Mouse (Mus musculus): Measurements from ENCODE around the gene Tnfaip8l1. TPM values are rescaled to one million over a fixed set of nuclear protein-coding genes. Genes with fewer than 3 reads are reported as not detected.

The Tnfaip8l1 gene
- total RNA-seq, 1 experiment from 2014 or later: 8.2 TPM

DNA sequence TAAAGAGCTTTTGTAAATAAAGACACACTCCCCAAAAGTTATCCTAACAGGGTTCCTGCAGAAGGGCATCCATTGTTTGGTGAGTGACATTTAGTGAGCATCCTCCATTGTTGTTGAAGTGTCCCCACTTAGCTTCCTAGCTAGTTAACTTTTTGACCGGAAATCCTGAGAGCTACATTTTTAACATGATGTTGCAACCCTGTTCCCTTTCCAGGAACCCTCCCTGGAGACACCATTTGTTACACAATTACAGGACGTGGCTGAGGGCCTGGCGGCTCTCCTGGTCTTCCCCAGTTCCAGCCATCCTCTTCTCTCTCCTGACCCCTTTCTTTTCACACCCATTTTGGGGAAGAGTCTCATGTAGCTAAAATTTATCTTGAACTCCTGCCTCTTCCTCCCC is 57.5 kb downstream of the Tnfaip8l1 start:
- DNase-seq: peak; percentile 72

Small RNA genes within 50 kb of the gene (microRNA-seq; reads per million reads assigned to microRNA genes)
- gene Gm44397: 0 reads per million in 2 experiments

Other genes with a start within 250 kb of the Tnfaip8l1 start
- 4.4 and 5.4 TPM in 2 replicates for gene Zfp119b, start 213.0 kb upstream of the Tnfaip8l1 start, total RNA-seq (2021)
- gene Ebi3, start 209.8 kb upstream of the Tnfaip8l1 start, total RNA-seq (2021): 1.2 and 1.6 TPM in 2 replicates
- 18.2 and 24.8 TPM in 2 replicates for gene Yju2, start 203.4 kb upstream of the Tnfaip8l1 start, total RNA-seq (2021)
- 1.2 and 3.7 TPM in 2 replicates for gene Shd, start 192.0 kb upstream of the Tnfaip8l1 start, total RNA-seq (2021)
- 1.6 and 2.9 TPM in 2 replicates for gene Fsd1, start 176.0 kb upstream of the Tnfaip8l1 start, total RNA-seq (2021)
- gene Stap2, start 156.9 kb upstream of the Tnfaip8l1 start, total RNA-seq (2021): 14.5 and 14.6 TPM in 2 replicates
- 86.1 and 91.1 TPM in 2 replicates for gene Mpnd, start 156.8 kb upstream of the Tnfaip8l1 start, total RNA-seq (2021)
- 46.2 and 53.7 TPM in 2 replicates for gene Sh3gl1, start 125.8 kb upstream of the Tnfaip8l1 start, total RNA-seq (2021)
- gene Chaf1a, start 122.0 kb upstream of the Tnfaip8l1 start, total RNA-seq (2021): 8.3 and 10.2 TPM in 2 replicates
- gene Ubxn6, start 87.4 kb upstream of the Tnfaip8l1 start, total RNA-seq (2021): 65.6 and 79.5 TPM in 2 replicates
- gene Hdgfl2, start 82.8 kb upstream of the Tnfaip8l1 start, total RNA-seq (2021): 52.5 and 60.1 TPM in 2 replicates
- 76.6 and 87.5 TPM in 2 replicates for gene Plin4, start 52.7 kb upstream of the Tnfaip8l1 start, total RNA-seq (2021)
- gene Plin5, start 44.9 kb upstream of the Tnfaip8l1 start, total RNA-seq (2021): 91.4 and 109 TPM in 2 replicates
- 58.3 and 63.2 TPM in 2 replicates for gene Lrg1, start 40.5 kb upstream of the Tnfaip8l1 start, total RNA-seq (2021)
- gene Sema6b, start 22.1 kb upstream of the Tnfaip8l1 start, total RNA-seq (2021): 11.9 and 15.2 TPM in 2 replicates
- gene Mydgf, start 21.4 kb downstream of the Tnfaip8l1 start, total RNA-seq (2021): 61.6 and 63.5 TPM in 2 replicates
- gene Dpp9, start 56.4 kb downstream of the Tnfaip8l1 start, total RNA-seq (2021): 31.5 and 33.4 TPM in 2 replicates
- 27.1 and 29.5 TPM in 2 replicates for gene Fem1a, start 94.3 kb downstream of the Tnfaip8l1 start, total RNA-seq (2021)
- gene Ticam1, start 114.3 kb downstream of the Tnfaip8l1 start, total RNA-seq (2021): 18.7 and 20.9 TPM in 2 replicates
- gene Plin3, start 130.4 kb downstream of the Tnfaip8l1 start, total RNA-seq (2021): 76.9 and 106 TPM in 2 replicates
- gene Arrdc5, start 137.8 kb downstream of the Tnfaip8l1 start, total RNA-seq (2021): not detected in 2 replicates
- gene Uhrf1, start 140.8 kb downstream of the Tnfaip8l1 start, total RNA-seq (2021): 25.6 and 29.3 TPM in 2 replicates
- gene Kdm4b, start 163.6 kb downstream of the Tnfaip8l1 start, total RNA-seq (2021): 40.1 and 46.2 TPM in 2 replicates

All from adrenal gland, postnatal 14 days (tissue).